Mouse (Mus musculus): Measurements from ENCODE around the gene Myl3.

- TF ChIP-seq CTCF (IDR thresholded peaks at IDR 0.05), result no peak
- no peak for TF ChIP-seq EP300 (IDR thresholded peaks at IDR 0.05)
Measured at GRCm38 (mm10) chr9:110797013-110797412, 55.4 kb downstream of the Myl3 start.
